Mouse (Mus musculus) layer of hippocampus, adult 18-20 months (tissue): ENCODE results near the gene Btbd19. TPM values are rescaled to one million over a fixed set of nuclear protein-coding genes. Genes with fewer than 3 reads are reported as not detected.

ENCODE experiments used
- DNase-seq, 2 experiments: peaks; one replicate each; pipeline ENCODE4 v3.0.0; 2022; ENCODE audit warnings: low spot score in 2 of 2
- microRNA-seq, 2 experiments: library from miRNA; unstranded; fragments of <30 nt; microRNA quantifications; one replicate each; pipeline ENCODE4 v1.2.0; 2021
- total RNA-seq, 2 experiments: library from RNA; stranded (reverse); gene quantifications; 2 replicates each; pipeline ENCODE4 v1.2.3; 2021

The Btbd19 gene
- total RNA-seq, 2 experiments from 2014 or later: 13.9 to 16.9 TPM

- no peak for DNase-seq
These were observed 55.9 kb downstream of the Btbd19 start for GRCm38 (mm10) chr4:117069647-117070046.

Small RNAs within 50 kb of the gene (microRNA-seq; reads per million reads assigned to microRNA genes)
- 0 reads per million in 2 experiments for gene Gm22398

Other genes starting within 250 kb of the Btbd19 start
- gene Zswim5, start 248.3 kb downstream of the Btbd19 start, total RNA-seq: 10 to 100 TPM; 16.8 to 19.2 TPM
- 10 to 100 TPM; 61.9 to 69.4 TPM for gene Urod, start 131.3 kb downstream of the Btbd19 start, total RNA-seq
- gene Hectd3, start 130.4 kb downstream of the Btbd19 start, total RNA-seq: 10 to 100 TPM; 43.7 to 45.4 TPM
- 10 to 100 TPM; 15.8 to 17.8 TPM for gene Eif2b3, start 106.3 kb downstream of the Btbd19 start, total RNA-seq
- 1 to 10 TPM; 1.6 to 1.8 TPM for gene Ptch2, start 29.6 kb downstream of the Btbd19 start, total RNA-seq
- 1 to 10 TPM in 1 of 2 experiments, under 1 TPM in 1; 0.46 to 1.1 TPM for gene Tctex1d4, start 1.1 kb upstream of the Btbd19 start, total RNA-seq
- 1 to 10 TPM; 8.7 to 9.2 TPM for gene Plk3, start 8.2 kb upstream of the Btbd19 start, total RNA-seq
- 100 to 1,000 TPM; 576 to 601 TPM for gene Rps8, start 30.5 kb upstream of the Btbd19 start, total RNA-seq
- gene Kif2c, start 56.9 kb upstream of the Btbd19 start, total RNA-seq: under 1 TPM in 1 of 2 experiments, not detected in 1; 0.35 TPM
- 1 to 10 TPM; 5.1 to 6.0 TPM for gene Tmem53, start 126.2 kb upstream of the Btbd19 start, total RNA-seq
- under 1 TPM; 0.57 to 0.86 TPM for gene Armh1, start 126.4 kb upstream of the Btbd19 start, total RNA-seq